Mouse (Mus musculus) thymus, postnatal 14 days (tissue): ENCODE data around the gene Ccdc7a.

Source experiments
- DNase-seq: peaks from one replicate; pipeline ENCODE4 v3.0.0; 2021

Ccdc7a gene

GRCm38 (mm10) chr8:128685507-128686428, 379.5 kb downstream of the Ccdc7a start, which contains the start of gene Itgb1:
Itgb1 (plus strand) TSS chr8:128685654.
- DNase-seq = peak; percentile 90

GRCm38 (mm10) chr8:128684609-128685506, 380.5 kb downstream of the Ccdc7a start:
- DNase-seq = no peak
